Mouse (Mus musculus): Measurements from ENCODE around the gene Larp6. TPM values are rescaled to one million over a fixed set of nuclear protein-coding genes. Genes with fewer than 3 reads are reported as not detected.

Larp6 gene
- polyA plus RNA-seq, 1 experiment = 4.8 TPM

- Histone ChIP-seq H3K4me1 (ENCODE audit: control insufficient read depth, insufficient read depth, low read length) (no peaks in the 10 kb centered on the region), H3K4me3 (ENCODE audit: control insufficient read depth, low read depth, low read length) (no peak overlapping the region), H3K27ac (ENCODE audit: control insufficient read depth, insufficient read depth, low read depth, low read length) (no peak overlapping the region), H3K36me3 (ENCODE audit: control insufficient read depth, insufficient read depth, low read length) (peaks cover 3% of the 10 kb centered on the region), H3K27me3 (ENCODE audit: control insufficient read depth, insufficient read depth, low read length) (no peaks in the 10 kb centered on the region)
- TF ChIP-seq CTCF (IDR thresholded peaks at IDR 0.05; ENCODE audit: control insufficient read depth, insufficient read depth, insufficient replicate concordance, low read depth, low read length) (no peak), POLR2A (IDR thresholded peaks at IDR 0.05; ENCODE audit: control insufficient read depth, low read depth, low read length) (no peak)
Observed at GRCm38 (mm10) chr9:60676429-60676828, 36.4 kb upstream of the Larp6 start.

GRCm38 (mm10) chr9:60678913-60679312, 33.9 kb upstream of the Larp6 start:
- no peak overlapping the region for H3K27ac ChIP-seq (ENCODE audit: control insufficient read depth, insufficient read depth, low read depth, low read length)
- H3K36me3 ChIP-seq (ENCODE audit: control insufficient read depth, insufficient read depth, low read length) = peaks cover 3% of the 10 kb centered on the region
- H3K4me1 ChIP-seq (ENCODE audit: control insufficient read depth, insufficient read depth, low read length) = no peaks in the 10 kb centered on the region; the same call in 1 of the 2 replicates
- H3K27me3 ChIP-seq (ENCODE audit: control insufficient read depth, insufficient read depth, low read length) = no peaks in the 10 kb centered on the region
- no peak overlapping the region for H3K4me3 ChIP-seq (ENCODE audit: control insufficient read depth, low read depth, low read length)
- TF ChIP-seq CTCF (IDR thresholded peaks at IDR 0.05; ENCODE audit: control insufficient read depth, insufficient read depth, insufficient replicate concordance, low read depth, low read length) = no peak
- no peak for TF ChIP-seq POLR2A (IDR thresholded peaks at IDR 0.05; ENCODE audit: control insufficient read depth, low read depth, low read length)

GRCm38 (mm10) chr9:60681005-60681404, 31.8 kb upstream of the Larp6 start:
- Histone ChIP-seq H3K4me1 (ENCODE audit: control insufficient read depth, insufficient read depth, low read length) (no peaks in the 10 kb centered on the region; the same call in 1 of the 2 replicates), H3K4me3 (ENCODE audit: control insufficient read depth, low read depth, low read length) (no peak overlapping the region), H3K27me3 (ENCODE audit: control insufficient read depth, insufficient read depth, low read length) (no peaks in the 10 kb centered on the region), H3K27ac (ENCODE audit: control insufficient read depth, insufficient read depth, low read depth, low read length) (no peak overlapping the region), H3K36me3 (ENCODE audit: control insufficient read depth, insufficient read depth, low read length) (peaks cover 5% of the 10 kb centered on the region)
- TF ChIP-seq POLR2A (IDR thresholded peaks at IDR 0.05; ENCODE audit: control insufficient read depth, low read depth, low read length) (no peak), CTCF (IDR thresholded peaks at IDR 0.05; ENCODE audit: control insufficient read depth, insufficient read depth, insufficient replicate concordance, low read depth, low read length) (no peak)

- no peak overlapping the region for H3K27ac ChIP-seq (ENCODE audit: control insufficient read depth, insufficient read depth, low read depth, low read length)
- TF ChIP-seq CTCF (IDR thresholded peaks at IDR 0.05; ENCODE audit: control insufficient read depth, insufficient read depth, insufficient replicate concordance, low read depth, low read length) = no peak
- TF ChIP-seq POLR2A (IDR thresholded peaks at IDR 0.05; ENCODE audit: control insufficient read depth, low read depth, low read length) = no peak
- no peaks in the 10 kb centered on the region for H3K27me3 ChIP-seq (ENCODE audit: control insufficient read depth, insufficient read depth, low read length)
- H3K4me1 ChIP-seq (ENCODE audit: control insufficient read depth, insufficient read depth, low read length) = no peaks in the 10 kb centered on the region; the same call in 1 of the 2 replicates
- no peak overlapping the region for H3K4me3 ChIP-seq (ENCODE audit: control insufficient read depth, low read depth, low read length)
- H3K36me3 ChIP-seq (ENCODE audit: control insufficient read depth, insufficient read depth, low read length) = peaks cover 3% of the 10 kb centered on the region
Observed at GRCm38 (mm10) chr9:60682753-60683152, 30.0 kb upstream of the Larp6 start.

GRCm38 (mm10) chr9:60687415-60687814, 25.4 kb upstream of the Larp6 start:
- H3K4me1 ChIP-seq (ENCODE audit: control insufficient read depth, insufficient read depth, low read length) = no peaks in the 10 kb centered on the region; the same call in 1 of the 2 replicates
- H3K4me3 ChIP-seq (ENCODE audit: control insufficient read depth, low read depth, low read length) = peak overlapping the region; percentile 90
- TF ChIP-seq POLR2A (IDR thresholded peaks at IDR 0.05; ENCODE audit: control insufficient read depth, low read depth, low read length) (no peak), CTCF (IDR thresholded peaks at IDR 0.05; ENCODE audit: control insufficient read depth, insufficient read depth, insufficient replicate concordance, low read depth, low read length) (no peak)
- no peaks in the 10 kb centered on the region for H3K27me3 ChIP-seq (ENCODE audit: control insufficient read depth, insufficient read depth, low read length)
- peaks cover 2% of the 10 kb centered on the region; the same call in 1 of the 2 replicates for H3K36me3 ChIP-seq (ENCODE audit: control insufficient read depth, insufficient read depth, low read length)
- peak overlapping the region; percentile 79 for H3K27ac ChIP-seq (ENCODE audit: control insufficient read depth, insufficient read depth, low read depth, low read length)

- H3K27ac ChIP-seq (ENCODE audit: control insufficient read depth, insufficient read depth, low read depth, low read length) = peak within 1 kb of the TSS; percentile 79
Observed at GRCm38 (mm10) chr9:60687891-60688324, 24.9 kb upstream of the Larp6 start, which contains the start of gene Lrrc49. TSS of gene Lrrc49 (minus strand) at chr9:60688158.

GRCm38 (mm10) chr9:60692624-60693023, 20.2 kb upstream of the Larp6 start:
- Histone ChIP-seq H3K27me3 (ENCODE audit: control insufficient read depth, insufficient read depth, low read length) (no peaks in the 10 kb centered on the region), H3K36me3 (ENCODE audit: control insufficient read depth, insufficient read depth, low read length) (no peaks in the 10 kb centered on the region), H3K27ac (ENCODE audit: control insufficient read depth, insufficient read depth, low read depth, low read length) (no peak overlapping the region), H3K4me1 (ENCODE audit: control insufficient read depth, insufficient read depth, low read length) (no peaks in the 10 kb centered on the region), H3K4me3 (ENCODE audit: control insufficient read depth, low read depth, low read length) (no peak overlapping the region)
- TF ChIP-seq CTCF (IDR thresholded peaks at IDR 0.05; ENCODE audit: control insufficient read depth, insufficient read depth, insufficient replicate concordance, low read depth, low read length) (no peak), POLR2A (IDR thresholded peaks at IDR 0.05; ENCODE audit: control insufficient read depth, low read depth, low read length) (no peak)

More at GRCm38 (mm10) chr9:60687891-60688324, 24.9 kb upstream of the Larp6 start, which contains the start of gene Lrrc49:
- Histone ChIP-seq H3K4me3 (ENCODE audit: control insufficient read depth, low read depth, low read length) (peak within 1 kb of the TSS; percentile 90), H3K4me1 (ENCODE audit: control insufficient read depth, insufficient read depth, low read length) (no peaks in the 10 kb centered on the region), H3K36me3 (ENCODE audit: control insufficient read depth, insufficient read depth, low read length) (peaks cover 2% of the 10 kb centered on the region; the same call in 1 of the 2 replicates), H3K27me3 (ENCODE audit: control insufficient read depth, insufficient read depth, low read length) (no peaks in the 10 kb centered on the region)
- TF ChIP-seq POLR2A (IDR thresholded peaks at IDR 0.05; ENCODE audit: control insufficient read depth, low read depth, low read length) = no peak
- TF ChIP-seq CTCF (IDR thresholded peaks at IDR 0.05; ENCODE audit: control insufficient read depth, insufficient read depth, insufficient replicate concordance, low read depth, low read length) = no peak
